Mouse (Mus musculus) frontal cortex, postnatal 14 days (tissue): Measurements from ENCODE around the gene Ccs.
"Not testable (repeated sequence)": the region's sequence is repeated elsewhere in the genome, so short reads cannot be mapped to it uniquely, and the experiment has no call there.

Source experiments
- DNase-seq, 2 experiments: peaks; one replicate each; pipeline ENCODE4 v3.0.0; 2022; ENCODE audit warnings: low spot score in 2 of 2

Ccs gene

GRCm38 (mm10) chr19:4839149-4839548 lies at the start of gene Ccs, which contains the start of gene Ccdc87:
Gene Ccs, minus strand, starts transcription at chr19:4839332.
Gene Ccdc87, plus strand, starts transcription at chr19:4839366.
- DNase-seq = peak; percentile 89 to 91

GRCm38 (mm10) chr19:4883961-4884360 lies 44.8 kb upstream of the Ccs start:
- DNase-seq = no peak

GRCm38 (mm10) chr19:4879324-4879703 lies 40.2 kb upstream of the Ccs start:
- no peak for DNase-seq

- DNase-seq = peak; percentile 94
Observed at GRCm38 (mm10) chr19:4878405-4879323, 39.5 kb upstream of the Ccs start, which contains the start of gene Zdhhc24. Gene Zdhhc24, plus strand, starts transcription at chr19:4878668.

GRCm38 (mm10) chr19:4877785-4878184 lies 38.7 kb upstream of the Ccs start, which contains the start of gene Actn3:
Gene Actn3, minus strand, starts transcription at chr19:4877909.
- DNase-seq = no peak

GRCm38 (mm10) chr19:4876755-4877154 lies 37.6 kb upstream of the Ccs start:
- DNase-seq = no peak

- no peak for DNase-seq
Observed at GRCm38 (mm10) chr19:4876241-4876640, 37.1 kb upstream of the Ccs start.

GRCm38 (mm10) chr19:4874613-4875012 lies 35.5 kb upstream of the Ccs start:
- not testable (repeated sequence) for DNase-seq

- DNase-seq = no peak
Observed at GRCm38 (mm10) chr19:4865147-4865546, 26.0 kb upstream of the Ccs start.

- no peak for DNase-seq
Observed at GRCm38 (mm10) chr19:4863048-4863447, 23.9 kb upstream of the Ccs start.

- DNase-seq = no peak
Observed at GRCm38 (mm10) chr19:4859081-4859480, 19.9 kb upstream of the Ccs start.

GRCm38 (mm10) chr19:4855951-4856350 lies 16.8 kb upstream of the Ccs start:
- DNase-seq = no peak

GRCm38 (mm10) chr19:4855470-4855820 lies 16.3 kb upstream of the Ccs start:
- DNase-seq = no peak

GRCm38 (mm10) chr19:4854552-4855469 lies 15.7 kb upstream of the Ccs start, which contains the start of gene Ctsf:
Gene Ctsf, plus strand, starts transcription at chr19:4855130.
- peak; percentile 78 to 83 for DNase-seq

- no peak for DNase-seq
Observed at GRCm38 (mm10) chr19:4850281-4850680, 11.1 kb upstream of the Ccs start.

- no peak for DNase-seq
Observed at GRCm38 (mm10) chr19:4849800-4850199, 10.7 kb upstream of the Ccs start.

GRCm38 (mm10) chr19:4847490-4847889 lies 8.4 kb upstream of the Ccs start:
- no peak for DNase-seq

- no peak for DNase-seq
Observed at GRCm38 (mm10) chr19:4845846-4846245, 6.7 kb upstream of the Ccs start.

GRCm38 (mm10) chr19:4842611-4843010 lies 3.5 kb upstream of the Ccs start:
- DNase-seq = no peak

- DNase-seq = no peak
Observed at GRCm38 (mm10) chr19:4840848-4841247, 1.7 kb upstream of the Ccs start.

GRCm38 (mm10) chr19:4838526-4839140 lies 499 bp downstream of the Ccs start:
- DNase-seq = no peak

- no peak for DNase-seq
Observed at GRCm38 (mm10) chr19:4837049-4837448, 2.1 kb downstream of the Ccs start.
